Mouse (Mus musculus): ENCODE measurements around the gene Asxl1.

The Asxl1 gene

GRCm38 (mm10) chr2:153345454-153346220 is at the start of gene Asxl1:
Asxl1 (plus strand) TSS chr2:153345829.
- in situ Hi-C loops (cut with MboI, MseI), result loop anchor here (5.0 kb wide), 1 partner anchor 113 kb away; no protein-coding TSS in a partner anchor

- in situ Hi-C loops (cut with MboI, MseI), result no loop called here
These were observed 47.9 kb upstream of the Asxl1 start for GRCm38 (mm10) chr2:153297771-153298170.

- in situ Hi-C loops (cut with MboI, MseI), result no loop called here
These were observed 47.2 kb upstream of the Asxl1 start for GRCm38 (mm10) chr2:153298460-153298859.

GRCm38 (mm10) chr2:153298863-153299262 is 46.8 kb upstream of the Asxl1 start:
- in situ Hi-C loops (cut with MboI, MseI), result no loop called here

- in situ Hi-C loops (cut with MboI, MseI), result no loop called here
These were observed 44.5 kb upstream of the Asxl1 start for GRCm38 (mm10) chr2:153301123-153301522.

GRCm38 (mm10) chr2:153305240-153305639 is 40.4 kb upstream of the Asxl1 start:
- in situ Hi-C loops (cut with MboI, MseI), result no loop called here

GRCm38 (mm10) chr2:153308586-153308985 is 37.0 kb upstream of the Asxl1 start:
- in situ Hi-C loops (cut with MboI, MseI), result no loop called here

- in situ Hi-C loops (cut with MboI, MseI), result no loop called here
These were observed 36.5 kb upstream of the Asxl1 start for GRCm38 (mm10) chr2:153309106-153309505.

GRCm38 (mm10) chr2:153310228-153310627 is 35.4 kb upstream of the Asxl1 start:
- in situ Hi-C loops (cut with MboI, MseI), result no loop called here

GRCm38 (mm10) chr2:153312884-153313283 is 32.7 kb upstream of the Asxl1 start:
- in situ Hi-C loops (cut with MboI, MseI), result no loop called here

GRCm38 (mm10) chr2:153318408-153318807 is 27.2 kb upstream of the Asxl1 start:
- in situ Hi-C loops (cut with MboI, MseI), result no loop called here

GRCm38 (mm10) chr2:153319036-153319643 is 26.5 kb upstream of the Asxl1 start:
- in situ Hi-C loops (cut with MboI, MseI), result no loop called here

GRCm38 (mm10) chr2:153325706-153326376 is 19.8 kb upstream of the Asxl1 start:
- in situ Hi-C loops (cut with MboI, MseI), result no loop called here

GRCm38 (mm10) chr2:153332271-153332670 is 13.4 kb upstream of the Asxl1 start:
- in situ Hi-C loops (cut with MboI, MseI), result no loop called here

- in situ Hi-C loops (cut with MboI, MseI), result no loop called here
These were observed 12.6 kb upstream of the Asxl1 start for GRCm38 (mm10) chr2:153332981-153333380.

GRCm38 (mm10) chr2:153333822-153334232 is 11.8 kb upstream of the Asxl1 start:
- in situ Hi-C loops (cut with MboI, MseI), result no loop called here

GRCm38 (mm10) chr2:153334281-153334680 is 11.3 kb upstream of the Asxl1 start:
- in situ Hi-C loops (cut with MboI, MseI), result no loop called here

- in situ Hi-C loops (cut with MboI, MseI), result no loop called here
These were observed 9.5 kb upstream of the Asxl1 start for GRCm38 (mm10) chr2:153336117-153336516.

- in situ Hi-C loops (cut with MboI, MseI), result no loop called here
These were observed 7.0 kb upstream of the Asxl1 start for GRCm38 (mm10) chr2:153338361-153339350.

GRCm38 (mm10) chr2:153342166-153342565 is 3.5 kb upstream of the Asxl1 start:
- in situ Hi-C loops (cut with MboI, MseI), result loop anchor here (5.0 kb wide), 1 partner anchor 50 kb away; the partner anchor contains the start of gene Kif3b

GRCm38 (mm10) chr2:153342602-153343001 is 3.0 kb upstream of the Asxl1 start:
- in situ Hi-C loops (cut with MboI, MseI), result loop anchor here (5.0 kb wide), 1 partner anchor 50 kb away; the partner anchor contains the start of gene Kif3b
